Mouse (Mus musculus): ENCODE measurements around the gene Fate1. TPM values are rescaled to one million over a fixed set of nuclear protein-coding genes. Genes with fewer than 3 reads are reported as not detected.
A peak's percentile ranks its signal among the peaks of the same experiment; 100 is the strongest.
"Not testable (repeated sequence)": the region's sequence is repeated elsewhere in the genome, so short reads cannot be mapped to it uniquely, and the experiment has no call there.

Gene Fate1
- polyA plus RNA-seq (2015; fragmentation: Nextera tagmentation; extraction: Ambion mirVana), result 0.31 TPM in 1 of 2 replicates, not detected in the other

GRCm38 (mm10) chrX:71972686-71973085 is at the start of gene Fate1:
Gene Fate1 (plus strand): TSS chrX:71972986.
- Histone ChIP-seq H3K9ac (ENCODE audit: low read depth, low read length) (no peak within 1 kb of the TSS), H3K4me2 (ENCODE audit: low read depth, low read length) (no peak within 1 kb of the TSS), H3K36me3 (ENCODE audit: control insufficient read depth, insufficient read depth, low read length) (no peaks in the 10 kb centered on the region), H3K9me3 (ENCODE audit: control insufficient read depth, low read length) (no peaks in the 10 kb centered on the region), H3K4me3 (ENCODE audit: low read length) (no peak within 1 kb of the TSS), H3K4me1 (ENCODE audit: control insufficient read depth, insufficient read depth, low read length) (no peaks in the 10 kb centered on the region), H3K27ac (ENCODE audit: low read length) (no peak within 1 kb of the TSS), H3K27me3 (replicated peaks; ENCODE audit: control insufficient read depth, insufficient read depth, low read length) (no peaks in the 10 kb centered on the region)
- WGBS, result 67% methylated on average over 2 of the region's 2 CpGs
- ATAC-seq, result no peak

- Histone ChIP-seq H3K4me3 (ENCODE audit: low read length) (no peak overlapping the region), H3K9ac (ENCODE audit: low read depth, low read length) (no peak overlapping the region), H3K27me3 (replicated peaks; ENCODE audit: control insufficient read depth, insufficient read depth, low read length) (no peaks in the 10 kb centered on the region), H3K27ac (ENCODE audit: low read length) (no peak overlapping the region), H3K9me3 (ENCODE audit: control insufficient read depth, low read length) (no peaks in the 10 kb centered on the region), H3K4me2 (ENCODE audit: low read depth, low read length) (no peak overlapping the region), H3K36me3 (ENCODE audit: control insufficient read depth, insufficient read depth, low read length) (no peaks in the 10 kb centered on the region), H3K4me1 (ENCODE audit: control insufficient read depth, insufficient read depth, low read length) (no peaks in the 10 kb centered on the region)
- WGBS, result 20% methylated on average over 3 of the region's 3 CpGs
- ATAC-seq, result no peak
Observed at GRCm38 (mm10) chrX:71946631-71947030, 26.2 kb upstream of the Fate1 start.

- no peaks in the 10 kb centered on the region for H3K36me3 ChIP-seq (ENCODE audit: control insufficient read depth, insufficient read depth, low read length)
- H3K9me3 ChIP-seq (ENCODE audit: control insufficient read depth, low read length), result no peaks in the 10 kb centered on the region
- no peak overlapping the region for H3K4me3 ChIP-seq (ENCODE audit: low read length)
- no peak for ATAC-seq
- H3K4me1 ChIP-seq (ENCODE audit: control insufficient read depth, insufficient read depth, low read length), result 0 out of 2 replicates have a peak, but pooled peaks cover under 1% of the 10 kb centered on the region
- no peak overlapping the region for H3K9ac ChIP-seq (ENCODE audit: low read depth, low read length)
- H3K27me3 ChIP-seq (replicated peaks; ENCODE audit: control insufficient read depth, insufficient read depth, low read length), result 0 out of 2 replicates have a peak, but pooled peaks cover 2% of the 10 kb centered on the region
- H3K27ac ChIP-seq (ENCODE audit: low read length), result no peak overlapping the region
- no peak overlapping the region for H3K4me2 ChIP-seq (ENCODE audit: low read depth, low read length)
Observed at GRCm38 (mm10) chrX:71958366-71958765, 14.4 kb upstream of the Fate1 start.

GRCm38 (mm10) chrX:71962073-71963051 is 10.4 kb upstream of the Fate1 start, which contains the start of gene Prrg3:
Gene Prrg3 (plus strand): TSS chrX:71962624.
- ATAC-seq, result peak; percentile 91
- Histone ChIP-seq H3K9me3 (ENCODE audit: control insufficient read depth, low read length) (no peaks in the 10 kb centered on the region), H3K27ac (ENCODE audit: low read length) (no peak within 1 kb of the TSS), H3K27me3 (replicated peaks; ENCODE audit: control insufficient read depth, insufficient read depth, low read length) (0 out of 2 replicates have a peak, but pooled peaks cover 2% of the 10 kb centered on the region), H3K36me3 (ENCODE audit: control insufficient read depth, insufficient read depth, low read length) (no peaks in the 10 kb centered on the region), H3K4me1 (ENCODE audit: control insufficient read depth, insufficient read depth, low read length) (0 out of 2 replicates have a peak, but pooled peaks cover 3% of the 10 kb centered on the region), H3K9ac (ENCODE audit: low read depth, low read length) (peak within 1 kb of the TSS; percentile 75), H3K4me2 (ENCODE audit: low read depth, low read length) (peak within 1 kb of the TSS; percentile 79), H3K4me3 (ENCODE audit: low read length) (peak within 1 kb of the TSS; percentile 55)
- 20% methylated on average over 44 of the region's 72 CpGs for WGBS

GRCm38 (mm10) chrX:71963275-71963912 is 9.4 kb upstream of the Fate1 start:
- no peak for ATAC-seq
- Histone ChIP-seq H3K27me3 (replicated peaks; ENCODE audit: control insufficient read depth, insufficient read depth, low read length) (0 out of 2 replicates have a peak, but pooled peaks cover 2% of the 10 kb centered on the region), H3K9me3 (ENCODE audit: control insufficient read depth, low read length) (no peaks in the 10 kb centered on the region), H3K4me1 (ENCODE audit: control insufficient read depth, insufficient read depth, low read length) (0 out of 2 replicates have a peak, but pooled peaks cover 3% of the 10 kb centered on the region), H3K4me3 (ENCODE audit: low read length) (peak overlapping the region; percentile 55), H3K36me3 (ENCODE audit: control insufficient read depth, insufficient read depth, low read length) (no peaks in the 10 kb centered on the region), H3K27ac (ENCODE audit: low read length) (no peak overlapping the region), H3K4me2 (ENCODE audit: low read depth, low read length) (peak overlapping the region; percentile 79), H3K9ac (ENCODE audit: low read depth, low read length) (peak overlapping the region; percentile 75; the same call in 1 of the 2 replicates)
- 34% methylated on average over 9 of the region's 9 CpGs for WGBS

GRCm38 (mm10) chrX:71968216-71968615 is 4.6 kb upstream of the Fate1 start:
- Histone ChIP-seq H3K36me3 (ENCODE audit: control insufficient read depth, insufficient read depth, low read length) (no peaks in the 10 kb centered on the region), H3K4me2 (ENCODE audit: low read depth, low read length) (no peak overlapping the region), H3K27ac (ENCODE audit: low read length) (no peak overlapping the region), H3K27me3 (replicated peaks; ENCODE audit: control insufficient read depth, insufficient read depth, low read length) (no peaks in the 10 kb centered on the region), H3K9ac (ENCODE audit: low read depth, low read length) (no peak overlapping the region), H3K4me1 (ENCODE audit: control insufficient read depth, insufficient read depth, low read length) (0 out of 2 replicates have a peak, but pooled peaks cover 3% of the 10 kb centered on the region), H3K9me3 (ENCODE audit: control insufficient read depth, low read length) (no peaks in the 10 kb centered on the region), H3K4me3 (ENCODE audit: low read length) (no peak overlapping the region)
- ATAC-seq, result no peak
- 43% methylated on average over 1 of the region's 1 CpGs for WGBS

- Histone ChIP-seq H3K9me3 (ENCODE audit: control insufficient read depth, low read length) (no peaks in the 10 kb centered on the region), H3K36me3 (ENCODE audit: control insufficient read depth, insufficient read depth, low read length) (no peaks in the 10 kb centered on the region), H3K4me1 (ENCODE audit: control insufficient read depth, insufficient read depth, low read length) (no peaks in the 10 kb centered on the region), H3K4me3 (ENCODE audit: low read length) (no peak overlapping the region), H3K9ac (ENCODE audit: low read depth, low read length) (no peak overlapping the region), H3K27ac (ENCODE audit: low read length) (no peak overlapping the region), H3K27me3 (replicated peaks; ENCODE audit: control insufficient read depth, insufficient read depth, low read length) (no peaks in the 10 kb centered on the region), H3K4me2 (ENCODE audit: low read depth, low read length) (no peak overlapping the region)
- 79% methylated on average over 6 of the region's 6 CpGs for WGBS
- no peak for ATAC-seq
Observed at GRCm38 (mm10) chrX:71968816-71969215, 4.0 kb upstream of the Fate1 start.

GRCm38 (mm10) chrX:71971325-71971724 is 1.5 kb upstream of the Fate1 start:
- H3K9me3 ChIP-seq (ENCODE audit: control insufficient read depth, low read length), result no peaks in the 10 kb centered on the region
- ATAC-seq, result no peak
- H3K4me3 ChIP-seq (ENCODE audit: low read length), result no peak overlapping the region
- H3K9ac ChIP-seq (ENCODE audit: low read depth, low read length), result no peak overlapping the region
- H3K36me3 ChIP-seq (ENCODE audit: control insufficient read depth, insufficient read depth, low read length), result no peaks in the 10 kb centered on the region
- H3K4me2 ChIP-seq (ENCODE audit: low read depth, low read length), result no peak overlapping the region
- 65% methylated on average over 5 of the region's 5 CpGs for WGBS
- H3K27ac ChIP-seq (ENCODE audit: low read length), result no peak overlapping the region
- H3K27me3 ChIP-seq (replicated peaks; ENCODE audit: control insufficient read depth, insufficient read depth, low read length), result no peaks in the 10 kb centered on the region
- no peaks in the 10 kb centered on the region for H3K4me1 ChIP-seq (ENCODE audit: control insufficient read depth, insufficient read depth, low read length)

- not testable (repeated sequence) for H3K4me1 ChIP-seq (ENCODE audit: control insufficient read depth, insufficient read depth, low read length); H3K27ac ChIP-seq (ENCODE audit: low read length); H3K4me2 ChIP-seq (ENCODE audit: low read depth, low read length); H3K4me3 ChIP-seq (ENCODE audit: low read length); H3K9ac ChIP-seq (ENCODE audit: low read depth, low read length); ATAC-seq; H3K9me3 ChIP-seq (ENCODE audit: control insufficient read depth, low read length); H3K27me3 ChIP-seq (replicated peaks; ENCODE audit: control insufficient read depth, insufficient read depth, low read length); H3K36me3 ChIP-seq (ENCODE audit: control insufficient read depth, insufficient read depth, low read length)
Observed at GRCm38 (mm10) chrX:71977681-71978080, 4.9 kb downstream of the Fate1 start.

Data from intestine, embryonic 16.5 days (tissue).